Mouse (Mus musculus) stomach, embryonic 14.5 days (tissue): ENCODE results near the gene Arhgef1. TPM values are rescaled to one million over a fixed set of nuclear protein-coding genes. Genes with fewer than 3 reads are reported as not detected.
A peak's percentile ranks its signal among the peaks of the same experiment; 100 is the strongest.

Source experiments
- ATAC-seq: fragments of 200-750 bp; cut with Nextera tagmentation; 2 replicates; pipeline ENCODE4 v1.8.0; 2017; ENCODE audit warnings: low read depth, moderate TSS enrichment; ENCODE audit not compliant: insufficient number of reproducible peaks, insufficient read depth, low FRiP score
- H3K27ac ChIP-seq: fragments of 300-500 bp; sonication (generic); 2 replicates; pipeline ENCODE4 v1.5.1; 2014; ENCODE audit warnings: mild to moderate bottlenecking, low read length, moderate library complexity, mixed read lengths
- H3K27me3 ChIP-seq: fragments of 300-500 bp; sonication (generic); 2 replicates; pipeline ENCODE4 v1.6.1; 2014; ENCODE audit warnings: low read length, control low read depth, mixed read lengths; ENCODE audit not compliant: control insufficient read depth, insufficient read depth
- H3K36me3 ChIP-seq: fragments of 300-500 bp; sonication (generic); 2 replicates; pipeline ENCODE4 v1.6.1; 2014; ENCODE audit warnings: mild to moderate bottlenecking, control low read depth, low read length, moderate library complexity, mixed read lengths; ENCODE audit not compliant: control insufficient read depth, insufficient read depth
- H3K4me1 ChIP-seq: fragments of 300-500 bp; sonication (generic); 2 replicates; pipeline ENCODE4 v1.6.1; 2014; ENCODE audit warnings: low read length, control low read depth, mixed read lengths; ENCODE audit not compliant: control insufficient read depth, insufficient read depth
- H3K4me2 ChIP-seq: fragments of 300-500 bp; sonication (generic); replicated peaks from 2 replicates; pipeline ENCODE4 v1.6.1; 2014; ENCODE audit warnings: low read depth, low read length, control low read depth
- H3K4me3 ChIP-seq: fragments of 300-500 bp; sonication (generic); 2 replicates; pipeline ENCODE4 v1.5.1; 2014; ENCODE audit warnings: low read depth, low read length, control low read depth
- H3K9ac ChIP-seq: fragments of 300-500 bp; sonication (generic); replicated peaks from 2 replicates; pipeline ENCODE4 v1.6.1; 2014; ENCODE audit warnings: low read depth, mild to moderate bottlenecking, control low read depth, low read length, moderate library complexity, mixed read lengths
- H3K9me3 ChIP-seq: fragments of 300-500 bp; sonication (generic); 2 replicates; pipeline ENCODE4 v1.6.1; 2016; ENCODE audit warnings: low read depth, low read length, control low read depth; ENCODE audit not compliant: control insufficient read depth
- WGBS: fragments of 180-500 bp; shearing (Covaris S2); extraction: QIAGEN DNeasy Blood & Tissue Kit; methylation state at CpG from one replicate; pipeline ENCODE4 v1.1.7; 2014; 5-methylcytosine and 5-hydroxymethylcytosine counted together
- polyA plus RNA-seq: library from polyadenylated mRNA; unstranded; fragments of >200 nt; fragmentation: Nextera tagmentation; extraction: Ambion mirVana; gene quantifications from 2 replicates; pipeline ENCODE4 v1.2.1, GENCODE M21; 2014

Arhgef1 gene
- polyA plus RNA-seq, 1 experiment from 2014 or later: 88.8 TPM

DNA sequence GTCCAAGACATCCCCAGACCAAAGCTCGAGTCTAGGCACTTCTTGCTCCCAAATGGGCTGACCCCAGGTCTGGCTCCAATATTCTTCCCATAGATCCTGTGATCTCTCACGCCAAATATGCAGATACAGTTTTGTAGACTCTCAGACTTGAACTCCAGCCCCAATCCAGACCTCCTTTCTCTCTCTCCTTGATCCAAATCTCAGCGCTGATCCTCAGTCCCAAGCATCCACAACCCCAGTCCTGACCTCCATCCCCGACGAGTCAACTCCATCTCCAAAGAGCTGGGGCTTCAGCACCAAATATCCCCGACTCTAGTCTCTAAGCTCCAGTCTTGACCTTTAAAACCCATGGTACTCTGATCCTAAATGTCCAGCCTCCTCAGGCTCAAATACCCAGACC lies 40.9 kb downstream of the Arhgef1 start:
- no peaks in the 10 kb centered on the region for H3K36me3 ChIP-seq
- ATAC-seq: no peak
- H3K9me3 ChIP-seq: no peaks in the 10 kb centered on the region
- WGBS: 11% methylated on average over 6 of the region's 6 CpGs
- H3K4me1 ChIP-seq: no peaks in the 10 kb centered on the region
- no peak overlapping the region; the same call in 1 of the 2 replicates for H3K4me3 ChIP-seq
- peaks cover 65% of the 10 kb centered on the region for H3K27me3 ChIP-seq
- no peak overlapping the region for H3K4me2 ChIP-seq
- no peak overlapping the region for H3K27ac ChIP-seq
- H3K9ac ChIP-seq: no peak overlapping the region

GRCm38 (mm10) chr7:24944257-24944950 lies 41.7 kb downstream of the Arhgef1 start, which contains the start of gene Gm4881:
Gene Gm4881, minus strand, starts transcription at chr7:24944494.
- WGBS: under 1% methylated on average over 70 of the region's 72 CpGs
- no peaks in the 10 kb centered on the region for H3K4me1 ChIP-seq
- peak within 1 kb of the TSS; percentile 32 for H3K4me3 ChIP-seq
- no peak for ATAC-seq
- no peaks in the 10 kb centered on the region for H3K9me3 ChIP-seq
- H3K27ac ChIP-seq: no peak within 1 kb of the TSS
- no peaks in the 10 kb centered on the region for H3K36me3 ChIP-seq
- peaks cover 71% of the 10 kb centered on the region for H3K27me3 ChIP-seq
- peak within 1 kb of the TSS; percentile 67 for H3K4me2 ChIP-seq
- H3K9ac ChIP-seq: no peak within 1 kb of the TSS

DNA sequence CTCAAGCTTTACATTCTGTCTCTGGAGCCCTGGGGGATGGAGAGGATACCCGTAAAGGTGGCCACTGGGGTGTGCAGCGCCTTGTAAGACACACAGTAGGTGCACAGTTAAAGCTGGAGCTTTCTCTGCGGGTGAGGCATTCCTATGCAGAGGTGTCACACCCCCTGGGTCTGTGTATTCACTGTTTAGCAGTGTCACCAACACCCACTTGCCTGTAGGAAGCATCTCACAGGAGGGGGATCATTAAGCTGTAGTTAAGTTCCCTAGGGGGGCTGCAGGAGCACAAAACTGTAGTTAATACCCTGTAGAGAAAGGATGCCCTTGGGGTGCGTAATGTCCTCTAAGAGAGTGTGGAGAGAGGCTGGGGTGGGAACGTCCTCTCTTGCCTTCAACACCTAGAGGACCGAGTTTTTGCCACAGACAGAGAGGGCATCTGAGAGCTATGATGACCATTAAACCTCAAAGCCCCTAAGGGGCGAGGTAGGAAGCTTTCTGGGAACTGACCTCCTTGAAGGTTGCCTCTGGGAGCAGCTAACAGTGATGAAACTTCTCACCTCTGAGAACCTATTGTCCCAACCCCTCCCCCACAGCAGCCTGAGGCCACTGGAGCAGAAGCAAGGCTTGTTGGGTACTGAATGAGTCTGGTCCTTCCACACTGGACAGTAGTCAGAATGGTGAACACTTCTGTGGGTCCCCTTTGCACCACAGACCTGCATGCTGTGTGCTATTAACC lies 44.8 kb downstream of the Arhgef1 start:
- H3K36me3 ChIP-seq: no peaks in the 10 kb centered on the region
- H3K27ac ChIP-seq: no peak overlapping the region
- no peak overlapping the region for H3K9ac ChIP-seq
- H3K4me1 ChIP-seq: no peaks in the 10 kb centered on the region
- 5% methylated on average over 7 of the region's 7 CpGs for WGBS
- no peak for ATAC-seq
- H3K4me2 ChIP-seq: no peak overlapping the region
- peaks cover 88% of the 10 kb centered on the region for H3K27me3 ChIP-seq
- no peaks in the 10 kb centered on the region for H3K9me3 ChIP-seq
- no peak overlapping the region for H3K4me3 ChIP-seq

DNA sequence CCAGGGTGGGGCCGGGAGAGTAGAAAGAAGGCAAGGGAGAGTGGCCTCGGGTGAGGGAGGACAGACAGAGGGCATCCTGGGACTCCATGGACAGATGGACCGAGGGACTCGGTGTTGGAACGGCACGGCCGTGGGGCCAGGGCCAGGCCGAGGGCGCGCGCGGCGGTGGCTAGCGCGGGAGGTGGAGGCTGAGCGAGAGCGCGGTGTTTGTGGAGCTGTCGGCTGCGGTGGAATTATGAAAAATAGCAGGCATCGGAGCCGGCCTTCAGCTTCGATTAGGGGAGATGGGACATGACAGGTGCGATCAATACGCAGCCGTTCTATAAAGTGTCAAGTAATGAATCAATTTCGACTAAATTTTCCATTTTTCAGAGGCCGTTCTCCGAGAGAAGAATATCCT lies 46.1 kb downstream of the Arhgef1 start:
- Histone ChIP-seq H3K9me3 (no peaks in the 10 kb centered on the region), H3K4me2 (no peak overlapping the region), H3K9ac (no peak overlapping the region), H3K36me3 (no peaks in the 10 kb centered on the region), H3K4me3 (no peak overlapping the region), H3K27me3 (peaks cover 83% of the 10 kb centered on the region), H3K27ac (no peak overlapping the region), H3K4me1 (no peaks in the 10 kb centered on the region)
- WGBS: 2% methylated on average over 29 of the region's 29 CpGs
- no peak for ATAC-seq

GRCm38 (mm10) chr7:24949958-24950623 lies 47.4 kb downstream of the Arhgef1 start:
- ATAC-seq: peak; percentile 46; the same call in 1 of the 2 replicates
- Histone ChIP-seq H3K4me1 (peaks cover 10% of the 10 kb centered on the region; the same call in 1 of the 2 replicates), H3K9ac (no peak overlapping the region), H3K27ac (no peak overlapping the region), H3K4me2 (no peak overlapping the region), H3K27me3 (peaks cover 85% of the 10 kb centered on the region), H3K36me3 (no peaks in the 10 kb centered on the region), H3K4me3 (no peak overlapping the region), H3K9me3 (no peaks in the 10 kb centered on the region)
- 1% methylated on average over 8 of the region's 8 CpGs for WGBS

DNA sequence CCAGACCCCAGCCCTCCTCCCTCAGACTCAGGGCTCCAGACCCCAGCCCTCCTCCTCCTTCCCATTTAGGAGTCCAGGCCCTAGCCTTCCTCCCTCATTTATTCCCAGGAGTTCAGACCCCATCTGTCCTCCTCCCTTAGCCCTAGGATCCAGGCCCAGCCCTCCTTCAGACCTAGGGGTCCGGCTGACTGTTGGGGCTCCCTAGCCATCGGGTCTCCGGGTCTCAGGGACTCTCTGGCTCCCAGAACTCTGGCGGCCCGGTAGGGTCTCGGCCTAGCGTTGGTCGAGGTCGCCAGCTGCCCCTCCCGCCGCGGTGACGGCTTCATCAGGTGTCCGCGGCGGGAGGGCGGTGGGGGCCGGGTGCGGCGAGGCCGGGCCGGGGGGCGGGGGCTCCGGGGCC lies 51.3 kb downstream of the Arhgef1 start:
- peak overlapping the region; percentile 36 for H3K4me3 ChIP-seq
- H3K9ac ChIP-seq: peak overlapping the region; percentile 28; the same call in 1 of the 2 replicates
- ATAC-seq: no peak
- under 1% methylated on average over 24 of the region's 24 CpGs for WGBS
- no peak overlapping the region for H3K27ac ChIP-seq
- H3K4me1 ChIP-seq: peaks cover 10% of the 10 kb centered on the region; the same call in 1 of the 2 replicates
- peak overlapping the region; percentile 64 for H3K4me2 ChIP-seq
- H3K9me3 ChIP-seq: no peaks in the 10 kb centered on the region
- H3K27me3 ChIP-seq: peaks cover 59% of the 10 kb centered on the region
- H3K36me3 ChIP-seq: no peaks in the 10 kb centered on the region

GRCm38 (mm10) chr7:24954450-24954849 lies 51.7 kb downstream of the Arhgef1 start:
- peaks cover 56% of the 10 kb centered on the region for H3K27me3 ChIP-seq

GRCm38 (mm10) chr7:24955226-24955625 lies 52.5 kb downstream of the Arhgef1 start:
- WGBS: 7% methylated on average over 19 of the region's 33 CpGs
- H3K4me2 ChIP-seq: peak overlapping the region; percentile 64
- H3K4me1 ChIP-seq: peaks cover 10% of the 10 kb centered on the region; the same call in 1 of the 2 replicates
- H3K9me3 ChIP-seq: no peaks in the 10 kb centered on the region
- no peaks in the 10 kb centered on the region for H3K36me3 ChIP-seq
- no peak overlapping the region for H3K9ac ChIP-seq
- no peak for ATAC-seq
- no peak overlapping the region for H3K27ac ChIP-seq
- peaks cover 48% of the 10 kb centered on the region for H3K27me3 ChIP-seq
- peak overlapping the region; percentile 36 for H3K4me3 ChIP-seq

More at GRCm38 (mm10) chr7:24954450-24954849, 51.7 kb downstream of the Arhgef1 start:
- Histone ChIP-seq H3K9me3 (no peaks in the 10 kb centered on the region), H3K4me3 (peak overlapping the region; percentile 36), H3K4me2 (peak overlapping the region; percentile 64), H3K27ac (no peak overlapping the region), H3K36me3 (no peaks in the 10 kb centered on the region), H3K9ac (peak overlapping the region; percentile 28; the same call in 1 of the 2 replicates), H3K4me1 (peaks cover 10% of the 10 kb centered on the region; the same call in 1 of the 2 replicates)
- no peak for ATAC-seq
- 2% methylated on average over 30 of the region's 30 CpGs for WGBS
